Mouse (Mus musculus): Measurements from ENCODE around the gene Ncbp2. TPM values are rescaled to one million over a fixed set of nuclear protein-coding genes. Genes with fewer than 3 reads are reported as not detected.

The Ncbp2 gene
- polyA plus RNA-seq, 1 experiment from 2014 or later: 165 TPM

Small RNA genes lying within 50 kb of the gene (microRNA-seq; reads per million reads assigned to microRNA genes)
- gene Gm26269: not detected

Other genes with a start within 250 kb of the Ncbp2 start
- gene Meltf, start 69.7 kb upstream of the Ncbp2 start, polyA plus RNA-seq (2014; fragmentation: Nextera tagmentation; extraction: Ambion mirVana): 0.10 TPM in 1 of 2 replicates, not detected in the other
- 1.4 TPM in 2 replicates for gene Pigz, start 14.7 kb upstream of the Ncbp2 start, polyA plus RNA-seq (2014; fragmentation: Nextera tagmentation; extraction: Ambion mirVana)
- gene 0610012G03Rik, start within 50 bp of the Ncbp2 start, polyA plus RNA-seq (2014; fragmentation: Nextera tagmentation; extraction: Ambion mirVana): 86.0 and 93.2 TPM in 2 replicates
- 10.2 and 12.3 TPM in 2 replicates for gene Senp5, start 54.8 kb downstream of the Ncbp2 start, polyA plus RNA-seq (2014; fragmentation: Nextera tagmentation; extraction: Ambion mirVana)
- 49.6 and 59.6 TPM in 2 replicates for gene Pak2, start 130.8 kb downstream of the Ncbp2 start, polyA plus RNA-seq (2014; fragmentation: Nextera tagmentation; extraction: Ambion mirVana)
- 150 and 153 TPM in 2 replicates for gene Pigx, start 151.2 kb downstream of the Ncbp2 start, polyA plus RNA-seq (2014; fragmentation: Nextera tagmentation; extraction: Ambion mirVana)
- gene Cep19, start 151.3 kb downstream of the Ncbp2 start, polyA plus RNA-seq (2014; fragmentation: Nextera tagmentation; extraction: Ambion mirVana): 51.7 and 56.5 TPM in 2 replicates
- 7.4 and 10.3 TPM in 2 replicates for gene Nrros, start 217.1 kb downstream of the Ncbp2 start, polyA plus RNA-seq (2014; fragmentation: Nextera tagmentation; extraction: Ambion mirVana)
- 0.23 TPM in 1 of 2 replicates, not detected in the other for gene Bex6, start 231.3 kb downstream of the Ncbp2 start, polyA plus RNA-seq (2014; fragmentation: Nextera tagmentation; extraction: Ambion mirVana)